Mouse (Mus musculus): ENCODE measurements around the gene Thra. TPM values are rescaled to one million over a fixed set of nuclear protein-coding genes. Genes with fewer than 3 reads are reported as not detected.
A peak's percentile ranks its signal among the peaks of the same experiment; 100 is the strongest.

The Thra gene
- polyA plus RNA-seq, 1 experiment from 2014 or later, result 41.4 TPM

GRCm38 (mm10) chr11:98699911-98700310, 40.5 kb upstream of the Thra start:
- Histone ChIP-seq H3K4me3 (ENCODE audit: low read depth, low read length) (no peak overlapping the region), H3K9ac (ENCODE audit: low read depth, low read length) (no peak overlapping the region), H3K4me2 (replicated peaks; ENCODE audit: low read depth, low read length) (no peak overlapping the region), H3K4me1 (replicated peaks; ENCODE audit: control insufficient read depth, insufficient read depth, low read length) (no peaks in the 10 kb centered on the region; the same call in 1 of the 2 replicates), H3K27ac (ENCODE audit: low read depth, low read length) (no peak overlapping the region), H3K36me3 (ENCODE audit: control insufficient read depth, insufficient read depth, low read length) (peaks cover 3% of the 10 kb centered on the region), H3K9me3 (ENCODE audit: control insufficient read depth, low read length) (no peaks in the 10 kb centered on the region), H3K27me3 (ENCODE audit: control insufficient read depth, insufficient read depth, low read length) (no peaks in the 10 kb centered on the region)
- no peak for ATAC-seq (ENCODE audit: low FRiP score)
- WGBS, result 39% methylated on average over 4 of the region's 4 CpGs
- peak; percentile 81 for DNase-seq (ENCODE audit: low spot score)

GRCm38 (mm10) chr11:98701213-98701670, 39.2 kb upstream of the Thra start, which contains the start of gene Csf3:
Csf3 (plus strand) TSS chr11:98701263.
- ATAC-seq (ENCODE audit: low FRiP score) (no peak), DNase-seq (ENCODE audit: low spot score) (no peak)
- Histone ChIP-seq H3K36me3 (ENCODE audit: control insufficient read depth, insufficient read depth, low read length) (no peaks in the 10 kb centered on the region; the same call in 1 of the 2 replicates), H3K4me2 (replicated peaks; ENCODE audit: low read depth, low read length) (no peak within 1 kb of the TSS), H3K27ac (ENCODE audit: low read depth, low read length) (no peak within 1 kb of the TSS), H3K27me3 (ENCODE audit: control insufficient read depth, insufficient read depth, low read length) (no peaks in the 10 kb centered on the region), H3K4me3 (ENCODE audit: low read depth, low read length) (no peak within 1 kb of the TSS), H3K9ac (ENCODE audit: low read depth, low read length) (no peak within 1 kb of the TSS), H3K9me3 (ENCODE audit: control insufficient read depth, low read length) (no peaks in the 10 kb centered on the region), H3K4me1 (replicated peaks; ENCODE audit: control insufficient read depth, insufficient read depth, low read length) (no peaks in the 10 kb centered on the region; the same call in 1 of the 2 replicates)
- 37% methylated on average over 10 of the region's 10 CpGs for WGBS

GRCm38 (mm10) chr11:98702323-98702722, 38.1 kb upstream of the Thra start:
- 66% methylated on average over 5 of the region's 5 CpGs for WGBS
- Histone ChIP-seq H3K9me3 (ENCODE audit: control insufficient read depth, low read length) (no peaks in the 10 kb centered on the region), H3K9ac (ENCODE audit: low read depth, low read length) (0 out of 2 replicates have a peak overlapping the region, but pooled peaks have one; percentile 7), H3K36me3 (ENCODE audit: control insufficient read depth, insufficient read depth, low read length) (no peaks in the 10 kb centered on the region; the same call in 1 of the 2 replicates), H3K4me2 (replicated peaks; ENCODE audit: low read depth, low read length) (no peak overlapping the region), H3K27ac (ENCODE audit: low read depth, low read length) (no peak overlapping the region), H3K4me1 (replicated peaks; ENCODE audit: control insufficient read depth, insufficient read depth, low read length) (no peaks in the 10 kb centered on the region; the same call in 1 of the 2 replicates), H3K4me3 (ENCODE audit: low read depth, low read length) (no peak overlapping the region), H3K27me3 (ENCODE audit: control insufficient read depth, insufficient read depth, low read length) (no peaks in the 10 kb centered on the region)
- ATAC-seq (ENCODE audit: low FRiP score), result no peak
- no peak for DNase-seq (ENCODE audit: low spot score)

- H3K9ac ChIP-seq (ENCODE audit: low read depth, low read length), result no peak overlapping the region
- no peaks in the 10 kb centered on the region; the same call in 1 of the 2 replicates for H3K36me3 ChIP-seq (ENCODE audit: control insufficient read depth, insufficient read depth, low read length)
- H3K27ac ChIP-seq (ENCODE audit: low read depth, low read length), result no peak overlapping the region
- no peaks in the 10 kb centered on the region for H3K9me3 ChIP-seq (ENCODE audit: control insufficient read depth, low read length)
- ATAC-seq (ENCODE audit: low FRiP score), result no peak
- no peaks in the 10 kb centered on the region; the same call in 1 of the 2 replicates for H3K4me1 ChIP-seq (replicated peaks; ENCODE audit: control insufficient read depth, insufficient read depth, low read length)
- H3K27me3 ChIP-seq (ENCODE audit: control insufficient read depth, insufficient read depth, low read length), result no peaks in the 10 kb centered on the region
- no peak overlapping the region for H3K4me2 ChIP-seq (replicated peaks; ENCODE audit: low read depth, low read length)
- no peak overlapping the region for H3K4me3 ChIP-seq (ENCODE audit: low read depth, low read length)
- WGBS, result 89% methylated on average over 10 of the region's 10 CpGs
- no peak for DNase-seq (ENCODE audit: low spot score)
Measured at GRCm38 (mm10) chr11:98705021-98705420, 35.4 kb upstream of the Thra start.

GRCm38 (mm10) chr11:98707401-98708281, 32.8 kb upstream of the Thra start:
- WGBS, result 94% methylated on average over 22 of the region's 22 CpGs
- H3K36me3 ChIP-seq (ENCODE audit: control insufficient read depth, insufficient read depth, low read length), result peaks cover 2% of the 10 kb centered on the region
- no peaks in the 10 kb centered on the region for H3K27me3 ChIP-seq (ENCODE audit: control insufficient read depth, insufficient read depth, low read length)
- no peaks in the 10 kb centered on the region for H3K9me3 ChIP-seq (ENCODE audit: control insufficient read depth, low read length)
- no peaks in the 10 kb centered on the region for H3K4me1 ChIP-seq (replicated peaks; ENCODE audit: control insufficient read depth, insufficient read depth, low read length)
- no peak overlapping the region for H3K4me3 ChIP-seq (ENCODE audit: low read depth, low read length)
- no peak overlapping the region for H3K27ac ChIP-seq (ENCODE audit: low read depth, low read length)
- no peak overlapping the region for H3K9ac ChIP-seq (ENCODE audit: low read depth, low read length)
- ATAC-seq (ENCODE audit: low FRiP score), result no peak
- no peak overlapping the region for H3K4me2 ChIP-seq (replicated peaks; ENCODE audit: low read depth, low read length)
- DNase-seq (ENCODE audit: low spot score), result no peak

- 90% methylated on average over 19 of the region's 19 CpGs for WGBS
- Histone ChIP-seq H3K27me3 (ENCODE audit: control insufficient read depth, insufficient read depth, low read length) (no peaks in the 10 kb centered on the region), H3K27ac (ENCODE audit: low read depth, low read length) (no peak overlapping the region), H3K4me1 (replicated peaks; ENCODE audit: control insufficient read depth, insufficient read depth, low read length) (no peaks in the 10 kb centered on the region), H3K9me3 (ENCODE audit: control insufficient read depth, low read length) (no peaks in the 10 kb centered on the region), H3K4me2 (replicated peaks; ENCODE audit: low read depth, low read length) (no peak overlapping the region), H3K4me3 (ENCODE audit: low read depth, low read length) (no peak overlapping the region), H3K36me3 (ENCODE audit: control insufficient read depth, insufficient read depth, low read length) (peaks cover 2% of the 10 kb centered on the region), H3K9ac (ENCODE audit: low read depth, low read length) (no peak overlapping the region)
- ATAC-seq (ENCODE audit: low FRiP score) (no peak), DNase-seq (ENCODE audit: low spot score) (no peak)
Measured at GRCm38 (mm10) chr11:98708282-98708956, 32.0 kb upstream of the Thra start.

- Histone ChIP-seq H3K4me3 (ENCODE audit: low read depth, low read length) (no peak overlapping the region), H3K27ac (ENCODE audit: low read depth, low read length) (no peak overlapping the region), H3K4me1 (replicated peaks; ENCODE audit: control insufficient read depth, insufficient read depth, low read length) (no peaks in the 10 kb centered on the region), H3K36me3 (ENCODE audit: control insufficient read depth, insufficient read depth, low read length) (peaks cover 2% of the 10 kb centered on the region), H3K9me3 (ENCODE audit: control insufficient read depth, low read length) (no peaks in the 10 kb centered on the region), H3K27me3 (ENCODE audit: control insufficient read depth, insufficient read depth, low read length) (no peaks in the 10 kb centered on the region), H3K4me2 (replicated peaks; ENCODE audit: low read depth, low read length) (no peak overlapping the region), H3K9ac (ENCODE audit: low read depth, low read length) (no peak overlapping the region)
- ATAC-seq (ENCODE audit: low FRiP score), result no peak
- DNase-seq (ENCODE audit: low spot score), result no peak
- WGBS, result 91% methylated on average over 26 of the region's 26 CpGs
Measured at GRCm38 (mm10) chr11:98709001-98709741, 31.3 kb upstream of the Thra start.

- Histone ChIP-seq H3K4me2 (replicated peaks; ENCODE audit: low read depth, low read length) (no peak overlapping the region), H3K4me1 (replicated peaks; ENCODE audit: control insufficient read depth, insufficient read depth, low read length) (no peaks in the 10 kb centered on the region), H3K9ac (ENCODE audit: low read depth, low read length) (no peak overlapping the region), H3K27ac (ENCODE audit: low read depth, low read length) (no peak overlapping the region), H3K27me3 (ENCODE audit: control insufficient read depth, insufficient read depth, low read length) (no peaks in the 10 kb centered on the region), H3K36me3 (ENCODE audit: control insufficient read depth, insufficient read depth, low read length) (peaks cover 2% of the 10 kb centered on the region), H3K4me3 (ENCODE audit: low read depth, low read length) (no peak overlapping the region), H3K9me3 (ENCODE audit: control insufficient read depth, low read length) (no peaks in the 10 kb centered on the region)
- DNase-seq (ENCODE audit: low spot score), result peak; percentile 90
- 55% methylated on average over 12 of the region's 12 CpGs for WGBS
- no peak; the same call in 1 of the 2 replicates for ATAC-seq (ENCODE audit: low FRiP score)
Measured at GRCm38 (mm10) chr11:98710416-98711045, 29.9 kb upstream of the Thra start.

Measured in hindbrain, embryonic 11.5 days (tissue).